Mouse (Mus musculus) kidney, adult 9 months (tissue): ENCODE data around the gene Armc12.

ENCODE experiments used
- DNase-seq: peaks from one replicate; pipeline ENCODE4 v3.0.0; 2022

Armc12 gene

DNA sequence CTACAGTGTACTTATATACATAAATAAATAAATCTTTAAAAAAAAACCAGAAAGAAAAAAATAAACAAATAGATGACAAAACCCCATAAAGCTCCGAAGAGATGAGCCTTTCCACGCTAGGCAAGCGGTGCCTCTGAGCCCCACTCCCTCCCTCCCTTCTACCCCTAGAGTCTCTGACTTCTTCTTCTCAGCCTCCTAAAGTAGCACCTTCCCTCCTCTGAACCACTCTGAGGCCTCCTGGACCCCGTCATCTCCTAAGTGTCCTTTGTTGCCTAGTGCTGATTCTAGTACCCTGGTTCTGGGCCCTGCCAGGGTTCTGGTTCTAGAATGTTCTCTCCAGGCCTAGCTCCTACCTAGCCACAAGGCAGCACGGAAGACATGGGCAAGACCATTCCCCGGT is at the start of gene Armc12:
Armc12 (plus strand) TSS at position 301 of the 400 bp plus-strand sequence.
- DNase-seq: no peak

- DNase-seq: no peak
These were observed 45.7 kb upstream of the Armc12 start for GRCm38 (mm10) chr17:28484704-28485445.

DNA sequence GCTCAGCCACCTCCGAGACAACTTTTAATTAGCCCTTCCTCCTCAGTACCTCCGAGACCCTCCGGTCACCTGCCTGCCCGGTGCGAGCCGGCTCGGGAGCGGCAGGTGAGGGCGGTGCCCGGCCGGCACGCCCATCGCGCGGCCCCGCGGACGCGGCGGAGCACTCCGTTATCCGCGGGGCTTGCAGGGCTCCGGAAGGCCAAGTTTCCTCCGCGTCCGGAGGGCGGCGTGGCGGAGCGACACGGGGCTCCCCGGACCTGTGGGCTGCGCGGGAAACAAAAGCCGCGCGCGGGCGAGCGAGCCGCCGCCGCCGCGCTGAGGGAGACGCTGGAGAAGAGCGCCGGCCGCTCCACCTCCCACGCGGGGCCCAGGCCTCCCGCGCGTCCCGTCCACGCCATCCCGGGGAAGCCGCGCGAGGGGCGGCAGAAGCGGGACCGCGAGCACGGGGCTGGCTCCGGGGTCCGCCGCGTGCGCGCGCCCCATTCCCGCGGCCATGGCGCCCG is 45.1 kb upstream of the Armc12 start:
- peak; percentile 62 for DNase-seq

- peak; percentile 99 for DNase-seq
These were observed 44.6 kb upstream of the Armc12 start for GRCm38 (mm10) chr17:28485977-28486400.

DNA sequence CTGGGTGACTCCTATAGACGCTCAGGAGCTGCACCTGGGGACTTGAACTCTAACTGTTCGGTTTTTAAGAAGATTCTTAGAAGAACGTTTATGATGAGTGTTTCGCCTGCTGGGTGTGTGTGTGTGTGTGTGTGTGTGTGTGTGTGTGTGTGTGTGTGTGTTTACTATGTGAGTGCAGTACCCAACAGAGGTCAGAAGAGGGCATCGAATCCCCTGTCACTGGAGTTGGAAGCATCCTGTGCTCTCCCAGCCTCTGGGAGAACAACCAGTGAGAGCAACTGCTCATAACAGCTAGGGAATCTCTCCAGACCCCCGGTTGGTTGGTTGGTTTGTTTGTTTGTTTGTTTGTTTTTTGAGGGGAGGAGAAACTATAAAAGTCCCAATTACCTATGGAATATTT is 43.9 kb upstream of the Armc12 start:
- DNase-seq: peak; percentile 25

GRCm38 (mm10) chr17:28487584-28488257 is 42.9 kb upstream of the Armc12 start:
- DNase-seq: no peak

- no peak for DNase-seq
These were observed 42.2 kb upstream of the Armc12 start for GRCm38 (mm10) chr17:28488258-28489013.

- DNase-seq: no peak
These were observed 39.4 kb upstream of the Armc12 start for GRCm38 (mm10) chr17:28491035-28491770.

- no peak for DNase-seq
These were observed 34.8 kb upstream of the Armc12 start for GRCm38 (mm10) chr17:28495832-28496231.

GRCm38 (mm10) chr17:28499190-28499589 is 31.4 kb upstream of the Armc12 start:
- DNase-seq: no peak

DNA sequence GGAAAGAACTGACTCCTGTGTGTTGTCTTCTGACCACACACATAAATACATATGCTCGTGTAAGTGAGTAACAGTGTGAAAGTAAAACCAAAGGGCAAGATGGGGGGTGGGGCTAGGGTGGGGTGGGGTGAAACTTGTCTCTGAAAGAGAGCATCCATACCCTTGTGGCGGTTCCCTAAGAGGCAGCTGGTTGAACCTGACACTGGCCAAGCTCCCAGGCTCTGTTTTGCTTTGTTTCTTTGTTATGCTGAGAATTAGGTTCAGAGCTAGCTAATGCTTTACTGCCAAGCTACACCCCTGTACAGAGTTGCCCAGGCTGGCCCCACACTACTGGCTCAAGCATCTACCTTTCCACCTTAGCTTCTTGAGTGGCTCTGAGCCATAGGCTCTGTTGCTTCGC is 30.1 kb upstream of the Armc12 start:
- no peak for DNase-seq

- DNase-seq: no peak
These were observed 28.3 kb upstream of the Armc12 start for GRCm38 (mm10) chr17:28502196-28502821.

- no peak for DNase-seq
These were observed 26.4 kb upstream of the Armc12 start for GRCm38 (mm10) chr17:28504182-28504581.

DNA sequence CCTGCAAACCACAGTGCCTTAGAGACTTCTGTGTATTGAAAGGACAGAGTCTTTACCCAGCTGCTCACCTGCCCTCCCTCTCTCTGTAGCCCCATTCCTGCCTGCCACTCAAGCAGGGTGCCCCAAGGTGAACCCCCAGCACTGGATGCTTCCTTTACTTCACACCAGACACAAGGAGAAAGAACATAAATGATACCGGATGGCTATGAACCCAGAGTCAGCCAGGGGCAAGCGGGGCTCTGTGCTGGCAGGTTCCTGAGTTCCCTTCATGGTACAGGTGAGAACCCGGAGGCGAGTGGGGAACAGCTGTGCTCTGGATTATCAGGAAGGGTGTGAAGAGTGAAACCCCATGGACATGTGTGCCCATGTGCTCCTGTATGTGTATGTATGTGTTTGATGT is 25.0 kb upstream of the Armc12 start:
- DNase-seq: no peak

- no peak for DNase-seq
These were observed 23.7 kb upstream of the Armc12 start for GRCm38 (mm10) chr17:28506895-28507294.

DNA sequence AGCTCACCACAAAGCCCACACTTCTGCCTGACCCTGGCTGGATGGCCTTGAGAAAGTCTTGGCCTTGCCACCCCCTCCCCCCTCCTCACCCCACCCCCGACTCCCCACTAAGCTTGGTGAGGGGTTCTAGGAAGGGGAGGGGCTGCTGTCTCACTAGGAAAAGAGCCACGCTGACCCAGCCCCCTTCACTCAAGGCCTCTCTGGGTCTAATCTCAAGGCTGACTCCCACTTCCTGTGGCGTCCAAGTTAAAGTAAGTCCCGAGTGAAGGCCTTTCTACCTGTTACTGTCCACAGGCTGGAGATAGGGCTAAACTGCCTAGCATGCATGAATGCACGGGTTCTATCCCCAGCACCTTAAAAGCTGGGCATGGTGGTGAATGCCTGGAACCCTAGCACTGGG is 23.1 kb upstream of the Armc12 start:
- no peak for DNase-seq

DNA sequence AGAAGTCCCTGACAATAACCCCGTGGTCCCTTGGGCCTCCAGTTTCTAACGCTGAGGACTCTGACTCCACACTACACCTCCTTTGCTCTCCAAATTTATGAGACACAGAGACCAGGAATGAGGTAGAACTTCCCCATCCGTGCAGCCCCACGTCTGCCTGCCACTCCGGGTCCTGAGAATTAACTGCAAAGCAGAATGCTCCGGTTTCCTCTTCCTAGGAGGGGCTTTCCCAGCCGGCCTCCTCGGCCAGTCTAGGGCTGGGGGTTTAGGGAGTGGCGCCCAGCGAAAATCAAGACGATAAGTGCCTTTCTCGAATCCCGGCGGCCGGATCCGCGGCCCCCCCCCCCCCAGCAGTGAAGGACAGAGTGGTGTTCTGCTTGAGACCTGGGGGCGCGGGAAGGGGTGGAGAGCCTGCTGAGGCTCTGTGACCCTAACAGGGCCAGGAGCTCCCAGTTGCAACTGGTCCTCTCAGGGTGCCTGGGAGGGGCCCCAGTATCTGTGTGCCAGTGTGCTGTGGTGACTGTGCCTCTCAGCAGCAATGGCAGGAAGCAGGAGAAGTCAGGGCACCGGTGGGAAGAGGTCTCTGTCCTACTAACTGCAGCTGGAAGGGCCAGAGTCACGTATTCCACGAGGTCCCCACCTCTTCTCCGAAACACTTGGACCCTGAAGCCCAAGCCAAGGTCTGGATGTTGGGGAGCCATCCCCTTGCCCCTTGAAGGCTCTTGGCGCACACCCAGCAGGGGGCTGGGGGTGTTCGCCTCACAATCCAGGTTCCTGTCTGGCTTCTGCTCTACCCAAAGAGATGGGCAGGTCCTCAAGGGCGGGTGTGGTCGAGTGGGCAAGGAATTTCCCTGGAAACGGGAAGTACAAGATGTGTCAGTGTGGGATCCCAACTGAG is 19.9 kb upstream of the Armc12 start:
- DNase-seq: peak; percentile 35

GRCm38 (mm10) chr17:28511616-28512541 is 18.7 kb upstream of the Armc12 start:
- no peak for DNase-seq

DNA sequence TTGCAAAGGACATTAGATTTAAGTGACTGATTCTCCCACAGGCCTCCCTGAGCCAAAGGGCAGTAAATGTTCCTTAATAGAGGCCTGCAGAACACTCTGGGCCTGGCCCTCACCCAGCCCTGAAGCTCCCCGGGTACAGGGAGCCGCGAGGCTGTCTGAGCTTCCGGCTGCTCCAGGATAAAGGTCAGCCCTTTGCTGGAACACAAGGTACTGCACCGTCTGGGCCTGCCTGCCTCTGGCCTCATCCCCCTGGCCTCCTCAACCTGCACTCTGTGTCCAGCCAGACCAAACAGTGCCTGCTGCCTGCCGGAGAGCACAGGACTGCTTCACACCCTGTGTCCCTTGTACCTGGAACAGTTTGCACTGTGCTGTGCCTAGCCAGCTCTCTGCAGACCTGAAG is 17.9 kb upstream of the Armc12 start:
- peak; percentile 96 for DNase-seq

GRCm38 (mm10) chr17:28513337-28513736 is 17.3 kb upstream of the Armc12 start:
- peak; percentile 32 for DNase-seq
